Mouse (Mus musculus) C2C12 (cell line): ENCODE data around the gene Ndufb8. TPM values are rescaled to one million over a fixed set of nuclear protein-coding genes. Genes with fewer than 3 reads are reported as not detected.

Experiments
- H3K27me3 ChIP-seq: one replicate; pipeline ENCODE4 v1.6.1; 2011; ENCODE audit not compliant: control insufficient read depth, insufficient read depth, insufficient read length
- H3K36me3 ChIP-seq: one replicate; pipeline ENCODE4 v1.6.1; 2011; ENCODE audit not compliant: control insufficient read depth, insufficient read depth
- H3K4me3 ChIP-seq: one replicate; pipeline ENCODE4 v1.5.1; 2011; ENCODE audit warnings: mild to moderate bottlenecking, control low read depth; ENCODE audit not compliant: poor library complexity, insufficient read depth, severe bottlenecking
- H3K79me2 ChIP-seq: one replicate; pipeline ENCODE4 v1.6.1; 2011; ENCODE audit not compliant: control insufficient read depth, insufficient read depth
- H3K79me3 ChIP-seq: one replicate; pipeline ENCODE4 v1.6.1; 2011; ENCODE audit warnings: low read depth, control low read depth
- H3ac ChIP-seq: one replicate; pipeline ENCODE3; 2011; ENCODE audit warnings: low read depth; ENCODE audit not compliant: control insufficient read depth, insufficient read length
- CEBPB ChIP-seq: IDR thresholded peaks from one replicate; pipeline ENCODE4 v1.6.1; 2011; ENCODE audit warnings: low read depth, mild to moderate bottlenecking, control low read depth, moderate library complexity
- CTCF ChIP-seq: IDR thresholded peaks from one replicate; pipeline ENCODE4 v1.5.1; 2011; ENCODE audit not compliant: control insufficient read depth, insufficient read depth, insufficient read length
- FOSL1 ChIP-seq: IDR thresholded peaks from one replicate; pipeline ENCODE4 v1.8.0; 2011; ENCODE audit warnings: mild to moderate bottlenecking, low read length; ENCODE audit not compliant: poor library complexity, insufficient read depth, severe bottlenecking
- MAX ChIP-seq: IDR thresholded peaks from one replicate; pipeline ENCODE4 v1.6.1; 2011; ENCODE audit warnings: mild to moderate bottlenecking, control low read depth
- MYOD1 ChIP-seq: IDR thresholded peaks from one replicate; pipeline ENCODE4 v1.6.1; 2011; ENCODE audit warnings: low read depth; ENCODE audit not compliant: control insufficient read depth, insufficient read length
- MYOG ChIP-seq: IDR thresholded peaks from one replicate; pipeline ENCODE4 v1.6.1; 2011; ENCODE audit not compliant: control insufficient read depth, insufficient read length; ENCODE audit errors: extremely low read depth
- USF1 ChIP-seq: IDR thresholded peaks from one replicate; pipeline ENCODE4 v1.6.1; 2011; ENCODE audit warnings: low read depth, mild to moderate bottlenecking, control low read depth, moderate library complexity
- polyA plus RNA-seq: library from polyadenylated mRNA; unstranded; fragments of >200 nt; fragmentation: generic; extraction: Trizol; gene quantifications from one replicate; pipeline ENCODE4 v1.2.1, GENCODE M21; 2012; ENCODE audit warnings: missing spikeins

The Ndufb8 gene
- polyA plus RNA-seq, 1 experiment = 473 TPM

DNA sequence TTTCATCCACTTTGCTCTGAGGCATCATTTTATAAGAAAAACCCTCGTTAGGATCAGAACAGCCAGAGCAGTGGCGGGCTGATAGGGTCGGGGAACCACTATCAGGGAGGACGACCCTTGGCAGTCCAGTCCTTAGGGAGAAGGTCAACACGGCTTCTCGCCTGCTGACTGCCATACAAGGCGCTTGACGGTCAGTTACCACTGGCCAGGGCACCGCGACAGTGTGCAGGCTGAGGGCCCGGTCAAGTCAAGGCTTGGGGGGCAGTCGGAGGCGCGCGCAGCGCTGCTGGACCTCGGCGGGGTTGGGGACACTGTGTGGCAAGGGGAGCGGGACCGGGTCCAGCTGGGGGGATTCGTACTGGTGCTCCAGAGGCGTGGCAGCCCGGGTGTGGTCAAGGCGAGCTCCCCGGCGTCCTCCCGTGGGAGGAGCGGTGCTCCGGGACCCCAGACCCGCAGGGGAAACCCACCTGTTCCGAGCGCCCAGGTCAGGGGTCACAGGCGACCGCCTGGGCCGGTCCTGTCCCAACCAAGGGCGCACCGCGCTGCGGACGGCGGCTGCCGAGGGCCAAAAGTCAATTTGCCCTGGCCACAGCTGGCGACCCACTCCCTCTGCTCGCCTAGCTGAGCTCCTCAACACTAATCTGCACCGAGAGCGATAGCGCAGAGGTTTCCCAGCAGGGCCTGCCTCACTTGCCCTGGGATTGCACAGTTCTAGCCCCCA lies 9.8 kb downstream of the Ndufb8 start, which contains the start of gene Sec31b:
Gene Sec31b (minus strand): TSS at position 544 of the 721 bp plus-strand sequence.
- Histone ChIP-seq H3K36me3 (peaks cover 26% of the 10 kb centered on the region), H3K79me2 (no peaks in the 10 kb centered on the region), H3K27me3 (no peaks in the 10 kb centered on the region), H3K4me3 (no peak within 1 kb of the TSS), H3ac (peak within 1 kb of the TSS; percentile 10), H3K79me3 (no peaks in the 10 kb centered on the region)
- TF ChIP-seq MYOG (no peak), FOSL1 (no peak), CEBPB (no peak), USF1 (no peak), MYOD1 (no peak), MAX (no peak), CTCF (no peak)

DNA sequence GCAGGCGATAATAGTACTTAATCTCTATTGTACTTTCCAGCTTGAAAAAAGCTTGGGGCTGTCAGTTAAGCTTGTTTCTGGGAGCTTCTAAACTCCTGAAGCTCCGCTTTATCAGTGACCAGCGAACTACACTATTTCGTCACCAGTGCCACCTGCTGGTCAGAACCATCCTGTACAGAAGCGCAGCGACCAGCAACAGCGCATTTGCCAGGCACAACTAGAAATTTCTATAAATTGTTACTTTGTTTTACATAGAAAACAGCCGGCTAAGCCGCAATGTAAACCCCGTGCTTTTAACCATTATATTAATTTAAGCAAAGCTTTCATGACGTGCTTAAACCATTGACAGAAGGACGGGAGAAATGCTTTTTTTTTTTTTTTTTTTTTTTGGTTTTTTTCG lies 10.5 kb downstream of the Ndufb8 start:
- TF ChIP-seq CEBPB = no peak
- no peak for TF ChIP-seq FOSL1
- TF ChIP-seq MYOD1 = no peak
- no peak for TF ChIP-seq MAX
- no peak for TF ChIP-seq USF1
- peak; percentile 20 for TF ChIP-seq CTCF
- TF ChIP-seq MYOG = no peak
- Histone ChIP-seq H3ac (no peak overlapping the region), H3K79me2 (no peaks in the 10 kb centered on the region), H3K4me3 (no peak overlapping the region), H3K79me3 (no peaks in the 10 kb centered on the region), H3K27me3 (no peaks in the 10 kb centered on the region), H3K36me3 (peaks cover 19% of the 10 kb centered on the region)

DNA sequence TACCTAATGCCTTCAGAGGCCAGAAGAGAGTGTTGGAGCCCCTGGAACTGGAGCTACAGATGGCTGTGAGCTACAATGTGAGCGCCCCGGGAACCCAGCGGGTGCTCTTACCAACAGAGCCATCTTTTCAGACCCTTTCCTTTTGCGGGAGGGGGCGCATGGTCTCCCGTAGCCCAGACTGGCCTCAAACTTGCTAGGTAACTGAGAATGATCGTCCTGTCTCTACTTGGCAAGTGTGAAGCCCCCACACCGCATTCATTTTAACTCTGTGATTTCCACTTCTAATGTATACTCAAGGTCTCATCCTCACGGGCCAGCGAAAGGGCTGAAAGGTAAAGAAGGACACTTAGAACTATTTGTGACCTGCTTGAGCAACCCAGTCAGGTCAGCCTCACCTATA lies 10.9 kb downstream of the Ndufb8 start:
- no peak overlapping the region for H3K4me3 ChIP-seq
- no peaks in the 10 kb centered on the region for H3K79me2 ChIP-seq
- H3K36me3 ChIP-seq = peaks cover 15% of the 10 kb centered on the region
- H3K27me3 ChIP-seq = no peaks in the 10 kb centered on the region
- TF ChIP-seq CTCF (no peak), CEBPB (no peak), USF1 (no peak), FOSL1 (no peak), MAX (no peak), MYOD1 (no peak), MYOG (no peak)
- H3ac ChIP-seq = no peak overlapping the region
- H3K79me3 ChIP-seq = no peaks in the 10 kb centered on the region

GRCm38 (mm10) chr19:44542694-44543178 lies 12.5 kb downstream of the Ndufb8 start:
- Histone ChIP-seq H3ac (no peak overlapping the region), H3K79me3 (no peaks in the 10 kb centered on the region), H3K4me3 (no peak overlapping the region), H3K27me3 (peaks cover 4% of the 10 kb centered on the region), H3K36me3 (peaks cover under 1% of the 10 kb centered on the region), H3K79me2 (no peaks in the 10 kb centered on the region)
- TF ChIP-seq FOSL1 = no peak
- no peak for TF ChIP-seq MAX
- no peak for TF ChIP-seq CTCF
- TF ChIP-seq MYOD1 = no peak
- no peak for TF ChIP-seq USF1
- no peak for TF ChIP-seq CEBPB
- no peak for TF ChIP-seq MYOG

GRCm38 (mm10) chr19:44537416-44537815 lies 17.8 kb downstream of the Ndufb8 start:
- Histone ChIP-seq H3K27me3 (peaks cover 35% of the 10 kb centered on the region), H3K36me3 (no peaks in the 10 kb centered on the region), H3ac (no peak overlapping the region), H3K79me2 (no peaks in the 10 kb centered on the region), H3K79me3 (no peaks in the 10 kb centered on the region), H3K4me3 (no peak overlapping the region)
- TF ChIP-seq CEBPB (no peak), FOSL1 (no peak), MYOG (no peak), MAX (no peak), USF1 (no peak), MYOD1 (no peak), CTCF (no peak)

DNA sequence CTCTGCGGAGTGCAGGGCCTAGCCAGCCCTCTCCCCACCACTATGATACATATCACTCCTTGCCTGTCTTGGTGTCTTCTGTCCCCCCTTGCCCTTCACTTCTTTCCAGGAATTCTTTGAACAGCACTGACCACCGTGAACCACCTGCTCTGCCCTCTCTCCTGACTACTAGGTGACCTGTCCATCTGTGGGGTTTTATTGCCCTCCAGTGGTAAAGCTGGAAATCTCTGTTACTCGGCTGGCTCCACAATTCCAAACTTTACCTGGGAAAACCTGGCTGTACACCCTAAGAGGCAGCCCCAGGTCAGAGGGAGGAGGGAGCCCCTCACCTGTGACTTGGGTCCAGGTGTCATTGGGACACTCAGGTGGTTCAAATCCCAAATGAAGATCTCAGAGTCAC lies 19.9 kb downstream of the Ndufb8 start:
- Histone ChIP-seq H3K79me3 (no peaks in the 10 kb centered on the region), H3K79me2 (no peaks in the 10 kb centered on the region), H3K4me3 (no peak overlapping the region), H3K27me3 (peaks cover 54% of the 10 kb centered on the region), H3ac (no peak overlapping the region), H3K36me3 (no peaks in the 10 kb centered on the region)
- TF ChIP-seq USF1 (no peak), CTCF (no peak), MAX (no peak), MYOG (no peak)
